Mouse (Mus musculus) MEL (cell line): Measurements from ENCODE around the gene Steap3. TPM values are rescaled to one million over a fixed set of nuclear protein-coding genes. Genes with fewer than 3 reads are reported as not detected.

Experiments used
- DNase-seq: peaks from one replicate; pipeline ENCODE4 v3.0.0; 2011; ENCODE audit warnings: low read depth, low spot score
- H3K27ac ChIP-seq: 2 replicates; pipeline ENCODE4 v1.5.1; 2012; ENCODE audit warnings: low read depth, mild to moderate bottlenecking, control low read depth, low read length, moderate library complexity; ENCODE audit not compliant: control insufficient read depth
- H3K27me3 ChIP-seq, 2 experiments: fragments of 150-350 bp in 1 of 2; sonication (generic) in 1 of 2; 2 replicates each; pipeline ENCODE4 v1.6.1; 2012; ENCODE audit warnings: low read length in 2 of 2, mild to moderate bottlenecking in 2 of 2, improper control_type of control experiment in 1 of 2, moderate library complexity in 1 of 2; ENCODE audit not compliant: insufficient read depth in 2 of 2, control insufficient read depth in 1 of 2
- H3K36me3 ChIP-seq, 2 experiments: 2 replicates each; pipeline ENCODE4 v1.6.1; 2012 to 2014; ENCODE audit warnings: low read length in 2 of 2, improper control_type of control experiment in 1 of 2, inconsistent platforms in 1 of 2, mild to moderate bottlenecking in 1 of 2; ENCODE audit not compliant: insufficient read depth in 2 of 2, control insufficient read depth in 1 of 2
- H3K4me1 ChIP-seq, 2 experiments: fragments of 150-350 bp in 1 of 2; sonication (generic) in 1 of 2; 2 replicates each; pipeline ENCODE4 v1.6.1; 2012; ENCODE audit warnings: low read length in 2 of 2, improper control_type of control experiment in 1 of 2, mild to moderate bottlenecking in 1 of 2; ENCODE audit not compliant: insufficient read depth in 2 of 2, control insufficient read depth in 1 of 2
- H3K4me3 ChIP-seq, 2 experiments: fragments of 150-350 bp in 1 of 2; sonication (generic) in 1 of 2; 2 replicates each; pipeline ENCODE4 v1.5.1; 2012; ENCODE audit warnings: low read depth in 2 of 2, low read length in 2 of 2, mild to moderate bottlenecking in 2 of 2, moderate library complexity in 2 of 2, control low read depth in 1 of 2, improper control_type of control experiment in 1 of 2; ENCODE audit not compliant: control insufficient read depth in 1 of 2, insufficient read depth in 1 of 2
- H3K79me2 ChIP-seq: 2 replicates; pipeline ENCODE4 v1.6.1; 2012; ENCODE audit warnings: mild to moderate bottlenecking, low read length, moderate library complexity; ENCODE audit not compliant: control insufficient read depth, poor library complexity, insufficient read depth
- H3K9ac ChIP-seq: 2 replicates; pipeline ENCODE4 v1.6.1; 2012; ENCODE audit warnings: low read depth, mild to moderate bottlenecking, control low read depth, low read length, moderate library complexity; ENCODE audit not compliant: control insufficient read depth, poor library complexity, severe bottlenecking
- H3K9me3 ChIP-seq: fragments of 150-350 bp; sonication (generic); replicated peaks from 2 replicates; pipeline ENCODE4 v1.6.1; 2012; ENCODE audit warnings: mild to moderate bottlenecking, low read length, improper control_type of control experiment, moderate library complexity; ENCODE audit not compliant: insufficient read depth
- BHLHE40 ChIP-seq: IDR thresholded peaks from 2 replicates; pipeline ENCODE4 v1.6.1; 2012; ENCODE audit warnings: low read depth, mild to moderate bottlenecking, inconsistent platforms, low read length, improper control_type of control experiment, borderline replicate concordance
- CHD1 ChIP-seq: IDR thresholded peaks from 2 replicates; pipeline ENCODE4 v1.6.1; 2012; ENCODE audit warnings: low read depth, mild to moderate bottlenecking, inconsistent platforms, low read length, improper control_type of control experiment
- CHD2 ChIP-seq: IDR thresholded peaks from 2 replicates; pipeline ENCODE4 v1.6.1; 2011; ENCODE audit warnings: low read length, improper control_type of control experiment
- CTCF ChIP-seq, 3 experiments: IDR thresholded peaks in 2 of 3; conservative IDR thresholded peaks in 1 of 3; 2 replicates each; pipeline ENCODE4 v1.5.1; 2011 to 2012; ENCODE audit warnings: low read length in 3 of 3, low read depth in 2 of 3, mild to moderate bottlenecking in 2 of 3, improper control_type of control experiment in 1 of 3, inconsistent platforms in 1 of 3, mixed read lengths in 1 of 3, moderate library complexity in 1 of 3; ENCODE audit not compliant: control insufficient read depth in 1 of 3, insufficient read depth in 1 of 3, poor library complexity in 1 of 3, severe bottlenecking in 1 of 3
- EP300 ChIP-seq, 2 experiments: IDR thresholded peaks; 2 replicates each; pipeline ENCODE4 v1.6.1; 2011; ENCODE audit warnings: improper control_type of control experiment in 2 of 2, low read length in 2 of 2, low read depth in 1 of 2, mild to moderate bottlenecking in 1 of 2
- ETS1 ChIP-seq: IDR thresholded peaks from 2 replicates; pipeline ENCODE4 v1.6.1; 2012; ENCODE audit warnings: low read depth, mild to moderate bottlenecking, inconsistent platforms, low read length, improper control_type of control experiment, moderate library complexity
- JUND ChIP-seq: IDR thresholded peaks from 2 replicates; pipeline ENCODE4 v1.6.1; 2011; ENCODE audit warnings: low read depth, mild to moderate bottlenecking, improper control_type of control experiment, low read length
- KAT2A ChIP-seq: conservative IDR thresholded peaks from 2 replicates; pipeline ENCODE4 v1.6.1; 2012; ENCODE audit warnings: low read depth, low read length, improper control_type of control experiment, inconsistent platforms
- MAZ ChIP-seq: IDR thresholded peaks from 2 replicates; pipeline ENCODE4 v1.6.1; 2012; ENCODE audit warnings: low read depth, mild to moderate bottlenecking, inconsistent platforms, low read length, improper control_type of control experiment
- MEF2A ChIP-seq: IDR thresholded peaks from 2 replicates; pipeline ENCODE4 v1.6.1; 2014; ENCODE audit warnings: low read depth, mild to moderate bottlenecking, inconsistent platforms, low read length, improper control_type of control experiment; ENCODE audit not compliant: poor library complexity, insufficient replicate concordance, severe bottlenecking; ENCODE audit errors: extremely low read depth
- MYB ChIP-seq: IDR thresholded peaks from 2 replicates; pipeline ENCODE4 v1.6.1; 2011; ENCODE audit warnings: mild to moderate bottlenecking, low read depth, low read length, improper control_type of control experiment
- MYC ChIP-seq: IDR thresholded peaks from 2 replicates; pipeline ENCODE4 v1.6.1; 2011; ENCODE audit warnings: low read depth, mild to moderate bottlenecking, low read length, improper control_type of control experiment, moderate library complexity
- NELFE ChIP-seq: IDR thresholded peaks from 2 replicates; pipeline ENCODE4 v1.6.1; 2011; ENCODE audit warnings: low read depth, low read length, improper control_type of control experiment
- POLR2A ChIP-seq, 2 experiments: IDR thresholded peaks; 2 replicates each; pipeline ENCODE4 v1.6.1; 2011 to 2012; ENCODE audit warnings: low read length in 2 of 2, mild to moderate bottlenecking in 2 of 2, control low read depth in 1 of 2, improper control_type of control experiment in 1 of 2, low read depth in 1 of 2, moderate library complexity in 1 of 2; ENCODE audit not compliant: control insufficient read depth in 1 of 2, insufficient read depth in 1 of 2, poor library complexity in 1 of 2
- POLR2AphosphoS5 ChIP-seq: IDR thresholded peaks from 2 replicates; pipeline ENCODE4 v1.6.1; 2012; ENCODE audit warnings: low read depth, borderline replicate concordance, mild to moderate bottlenecking, inconsistent platforms, low read length, moderate library complexity, mixed read lengths
- RAD21 ChIP-seq: IDR thresholded peaks from 2 replicates; pipeline ENCODE4 v1.6.1; 2011; ENCODE audit warnings: mild to moderate bottlenecking, low read depth, low read length, improper control_type of control experiment
- RCOR1 ChIP-seq: IDR thresholded peaks from 2 replicates; pipeline ENCODE4 v1.6.1; 2012; ENCODE audit warnings: low read depth, mild to moderate bottlenecking, inconsistent platforms, low read length, improper control_type of control experiment
- SIN3A ChIP-seq: IDR thresholded peaks from 2 replicates; pipeline ENCODE4 v1.6.1; 2012; ENCODE audit warnings: low read length, improper control_type of control experiment, inconsistent platforms
- SMC3 ChIP-seq: IDR thresholded peaks from 2 replicates; pipeline ENCODE4 v1.6.1; 2011; ENCODE audit warnings: low read depth, low read length, improper control_type of control experiment
- TAL1 ChIP-seq: IDR thresholded peaks from 2 replicates; pipeline ENCODE4 v1.6.1; 2012; ENCODE audit warnings: mild to moderate bottlenecking, inconsistent platforms, low read length, moderate library complexity, mixed read lengths
- TBP ChIP-seq: IDR thresholded peaks from 2 replicates; pipeline ENCODE4 v1.8.0; 2011; ENCODE audit warnings: low read depth, low read length, improper control_type of control experiment
- UBTF ChIP-seq: IDR thresholded peaks from 2 replicates; pipeline ENCODE4 v1.6.1; 2012; ENCODE audit warnings: low read depth, mild to moderate bottlenecking, inconsistent platforms, low read length, improper control_type of control experiment, moderate library complexity, borderline replicate concordance; ENCODE audit not compliant: insufficient read depth
- USF1 ChIP-seq: IDR thresholded peaks from 2 replicates; pipeline ENCODE4 v1.6.1; 2014; ENCODE audit warnings: low read depth, mild to moderate bottlenecking, inconsistent platforms, low read length, improper control_type of control experiment, moderate library complexity
- USF2 ChIP-seq, 2 experiments: IDR thresholded peaks; 2 replicates each; pipeline ENCODE4 v1.6.1; 2011 to 2012; ENCODE audit warnings: improper control_type of control experiment in 2 of 2, low read length in 2 of 2, borderline replicate concordance in 1 of 2, inconsistent platforms in 1 of 2, low read depth in 1 of 2, mild to moderate bottlenecking in 1 of 2; ENCODE audit not compliant: insufficient read depth in 1 of 2
- ZC3H11A ChIP-seq: IDR thresholded peaks from 2 replicates; pipeline ENCODE4 v1.6.1; 2012; ENCODE audit warnings: low read depth, mild to moderate bottlenecking, inconsistent platforms, low read length, improper control_type of control experiment
- ZNF384 ChIP-seq: IDR thresholded peaks from 2 replicates; pipeline ENCODE4 v1.6.1; 2012; ENCODE audit warnings: low read depth, mild to moderate bottlenecking, inconsistent platforms, low read length, improper control_type of control experiment
- polyA plus RNA-seq, 2 experiments: library from polyadenylated mRNA; stranded (reverse) in 1 of 2; unstranded in 1 of 2; fragments of >175 nt in 1 of 2; fragments of >200 nt in 1 of 2; gene quantifications; 2 replicates each; pipeline versions ENCODE4 v1.2.1 to v1.2.4; 2012; ENCODE audit warnings: low replicate concordance in 2 of 2, low read depth in 1 of 2; ENCODE audit not compliant: insufficient read length in 2 of 2, insufficient read depth in 1 of 2, missing spikeins in 1 of 2
- total RNA-seq: library from RNA; depleted of rRNA; stranded (reverse); fragments of 300-350 nt; gene quantifications from 2 replicates; pipeline ENCODE4 v1.2.3, GENCODE M21; 2012

Gene Steap3
- total and polyA plus RNA-seq, 3 experiments: 50.2 to 101 (median 98.2) TPM

DNA sequence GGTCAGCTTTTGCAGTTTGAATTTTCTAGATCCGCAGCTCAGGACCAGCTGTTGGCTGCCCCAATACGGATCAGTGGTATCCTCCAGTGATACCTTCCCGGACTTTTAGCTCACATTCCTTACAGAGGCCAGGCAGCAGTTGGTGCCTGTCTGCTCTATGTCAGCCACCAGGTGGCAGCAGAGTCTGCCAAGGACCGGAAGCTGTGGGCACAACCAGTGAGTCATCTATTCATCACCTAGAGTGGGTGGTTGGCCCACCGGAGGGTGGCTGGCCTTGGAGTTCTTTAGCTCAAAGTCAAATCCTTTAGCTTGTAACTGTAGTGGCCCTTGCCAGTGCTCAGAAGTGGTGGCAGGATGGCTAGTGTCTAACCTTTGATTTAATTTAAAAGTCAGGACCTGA is 75.3 kb downstream of the Steap3 start:
- no peak overlapping the region for H3K27ac ChIP-seq
- peak; percentile 83; the same call in 1 of the 2 replicates for TF ChIP-seq JUND
- TF ChIP-seq EP300 (IDR thresholded peaks at IDR 0.05; ENCODE audit: low read depth in 1 of 2, low read length in 2 of 2): no peak
- no peak for TF ChIP-seq USF1
- peak; percentile 98 for TF ChIP-seq SMC3
- peak; percentile 95 for TF ChIP-seq ZC3H11A
- TF ChIP-seq MEF2A: no peak
- TF ChIP-seq MYB: no peak
- no peak for TF ChIP-seq ETS1
- no peak for TF ChIP-seq BHLHE40
- no peak for TF ChIP-seq UBTF
- no peak for TF ChIP-seq MAZ
- peak; percentile 94 for TF ChIP-seq RAD21
- TF ChIP-seq CHD1: no peak
- peak; percentile 89 to 96 (median 94) for TF ChIP-seq CTCF (IDR thresholded peaks at IDR 0.05 in 2 of 3, conservative IDR thresholded peaks at IDR 0.05 in 1 of 3; ENCODE audit: control insufficient read depth in 1 of 3, insufficient read depth in 1 of 3, low read depth in 2 of 3, low read length in 3 of 3, poor library complexity in 1 of 3, severe bottlenecking in 1 of 3)
- TF ChIP-seq ZNF384: no peak
- no peaks in the 10 kb centered on the region for H3K27me3 ChIP-seq
- 0 out of 4 replicates have a peak, but pooled peaks cover 0 to 2% of the 10 kb centered on the region in 2 experiments for H3K4me1 ChIP-seq
- no peak overlapping the region for H3K4me3 ChIP-seq
- H3K36me3 ChIP-seq: no peaks in the 10 kb centered on the region
- no peak overlapping the region for H3K9ac ChIP-seq
- peak; percentile 79 for DNase-seq
- no peaks in the 10 kb centered on the region for H3K9me3 ChIP-seq
- no peaks in the 10 kb centered on the region for H3K79me2 ChIP-seq

DNA sequence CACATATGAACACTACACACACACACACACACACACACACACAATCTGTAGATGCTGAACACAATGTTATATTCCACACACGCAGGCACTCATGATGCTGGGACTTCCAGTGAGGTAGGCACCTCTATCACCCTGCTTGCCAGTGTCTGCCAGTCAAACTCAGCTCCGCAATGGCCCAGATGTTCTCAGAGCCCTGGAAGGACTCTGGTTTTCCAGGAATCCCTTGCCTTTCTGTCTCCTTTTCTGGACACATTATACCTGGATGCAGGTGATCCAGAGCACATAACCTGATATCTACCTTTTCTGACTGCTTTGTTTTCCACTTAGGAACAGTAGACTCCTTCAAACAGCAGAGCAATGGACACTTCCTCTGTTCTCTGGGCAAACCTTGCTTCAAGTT is 75.8 kb downstream of the Steap3 start:
- Histone ChIP-seq H3K4me1 (0 out of 4 replicates have a peak, but pooled peaks cover 0 to 2% of the 10 kb centered on the region in 2 experiments), H3K36me3 (no peaks in the 10 kb centered on the region), H3K27me3 (no peaks in the 10 kb centered on the region), H3K27ac (no peak overlapping the region), H3K9me3 (no peaks in the 10 kb centered on the region), H3K79me2 (no peaks in the 10 kb centered on the region), H3K4me3 (no peak overlapping the region), H3K9ac (no peak overlapping the region)
- TF ChIP-seq RCOR1 (no peak), NELFE (no peak), CHD2 (no peak), CHD1 (no peak), CTCF (IDR thresholded peaks at IDR 0.05 in 2 of 3, conservative IDR thresholded peaks at IDR 0.05 in 1 of 3; ENCODE audit: control insufficient read depth in 1 of 3, insufficient read depth in 1 of 3, low read depth in 2 of 3, low read length in 3 of 3, poor library complexity in 1 of 3, severe bottlenecking in 1 of 3) (no peak), TBP (no peak), SIN3A (no peak), KAT2A (no peak), POLR2AphosphoS5 (no peak), USF2 (IDR thresholded peaks at IDR 0.05; ENCODE audit: borderline replicate concordance in 1 of 2, insufficient read depth in 1 of 2, low read depth in 1 of 2, low read length in 2 of 2) (no peak), TAL1 (no peak), POLR2A (IDR thresholded peaks at IDR 0.05; ENCODE audit: control insufficient read depth in 1 of 2, insufficient read depth in 1 of 2, low read depth in 1 of 2, low read length in 2 of 2, poor library complexity in 1 of 2) (no peak), MYC (no peak)
- TF ChIP-seq, all 39 proteins: peak for 0
- DNase-seq: no peak
